Mouse (Mus musculus) adrenal gland, adult 10 weeks (tissue): ENCODE results near the gene Pqlc2. TPM values are rescaled to one million over a fixed set of nuclear protein-coding genes. Genes with fewer than 3 reads are reported as not detected.

Source experiments
- polyA plus RNA-seq: library from polyadenylated mRNA; stranded (reverse); fragments of 350-450 nt; fragmentation: Illumina TruSeq; extraction: RNeasy Lipid Tissue Mini Kit (QIAGEN cat#74804); gene quantifications from one replicate; pipeline ENCODE4 v1.2.3, GENCODE M21; 2014; ENCODE audit warnings: low read depth, low replicate concordance

Pqlc2 gene
- polyA plus RNA-seq, result 0.93 TPM

DNA sequence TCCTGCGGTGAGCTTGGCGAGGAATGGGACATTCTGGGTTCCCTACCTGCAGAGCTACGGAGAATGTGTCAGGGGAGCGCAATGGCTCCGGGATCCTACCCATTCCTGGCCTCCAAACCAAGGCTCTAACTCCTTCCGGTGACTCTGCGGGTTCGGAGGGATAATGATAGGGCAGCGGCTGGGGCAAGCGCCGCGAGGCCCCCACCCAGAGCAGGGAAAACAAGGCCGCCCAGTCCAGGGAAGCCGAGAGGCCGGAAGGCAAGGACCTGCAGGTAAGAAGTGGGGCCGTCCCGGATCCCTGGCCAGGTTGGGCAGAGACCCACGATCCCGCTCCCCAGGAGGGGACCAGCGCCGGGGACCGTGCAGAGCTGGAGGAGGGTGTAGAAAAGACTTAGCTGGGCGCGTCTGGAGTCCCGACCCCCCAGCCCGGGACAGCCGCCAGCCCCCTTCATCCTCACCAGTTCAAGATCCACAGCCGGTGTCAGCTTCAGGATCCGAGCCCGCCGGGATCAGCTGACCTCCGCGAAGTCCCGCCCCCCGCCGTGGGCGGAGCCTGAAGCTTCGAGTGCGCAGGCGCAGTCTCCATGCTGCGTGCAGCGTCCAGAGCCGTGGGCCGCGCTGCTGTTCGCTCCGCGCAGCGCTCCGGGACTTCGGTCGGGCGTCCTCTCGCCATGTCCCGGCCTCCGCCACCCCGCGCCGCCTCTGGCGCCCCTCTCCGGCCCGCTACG lies at the start of gene Pqlc2, which contains the start of gene Akr7a5:
Gene Pqlc2 (minus strand): TSS at position 538 of the 728 bp plus-strand sequence.
Gene Akr7a5 (plus strand): TSS at position 574 of the 728 bp plus-strand sequence.

DNA sequence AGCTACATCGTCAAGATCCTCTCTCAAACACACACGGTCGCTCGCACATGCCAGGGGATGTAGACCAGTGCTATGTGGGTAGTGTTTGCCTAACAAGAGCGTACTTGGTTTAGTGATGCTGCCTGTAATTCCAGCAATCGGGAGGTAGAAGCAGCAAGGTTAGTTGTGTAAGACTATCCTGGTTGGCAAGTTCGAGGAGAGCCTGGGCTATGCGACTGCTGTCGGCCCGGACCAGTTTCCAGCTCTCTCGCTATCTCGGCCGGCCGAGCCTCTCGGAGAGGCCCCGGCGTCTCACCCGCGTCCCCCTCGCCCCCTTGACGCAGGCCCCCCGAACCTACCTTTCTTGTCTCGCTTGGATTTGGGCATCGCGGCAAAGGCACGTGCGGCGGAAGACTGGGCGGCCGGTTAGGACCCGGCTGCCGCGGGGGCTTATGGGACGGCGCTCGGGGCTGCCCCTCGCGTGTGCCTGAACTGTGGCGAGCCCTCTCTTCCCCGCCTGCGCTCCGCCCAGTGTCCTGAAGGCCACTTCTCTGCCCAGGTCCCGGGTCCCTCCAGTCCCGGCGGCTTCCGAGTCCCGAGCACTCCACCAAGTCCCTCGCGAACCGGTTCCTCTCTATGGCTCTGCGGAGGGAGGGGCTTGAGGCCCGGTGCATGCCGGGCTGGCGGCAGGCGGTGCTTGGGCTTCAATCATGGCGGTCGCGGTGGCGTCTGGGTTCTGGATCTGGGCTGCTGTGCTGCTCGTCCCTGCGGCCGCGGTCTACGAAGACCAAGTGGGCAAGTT lies 41.6 kb upstream of the Pqlc2 start, which contains the start of the genes Mrto4, Emc1 and Ubr4:
Gene Mrto4 (minus strand): TSS at position 646 of the 781 bp plus-strand sequence.
Gene Emc1 (plus strand): TSS at position 657 of the 781 bp plus-strand sequence.
Gene Ubr4 (plus strand): TSS at position 679 of the 781 bp plus-strand sequence.

Other genes starting within 250 kb of the Pqlc2 start
- not detected for gene Htr6, start 235.1 kb downstream of the Pqlc2 start, polyA plus RNA-seq
- 3.0 TPM for gene Nbl1, start 217.7 kb downstream of the Pqlc2 start, polyA plus RNA-seq
- 351 TPM for gene Minos1, start 179.6 kb downstream of the Pqlc2 start, polyA plus RNA-seq
- gene Capzb, start 117.8 kb downstream of the Pqlc2 start, polyA plus RNA-seq, result 66.3 TPM
- 0.99 TPM for gene Akr7a5, start within 50 bp of the Pqlc2 start, polyA plus RNA-seq
- gene Mrto4, start 41.9 kb upstream of the Pqlc2 start, polyA plus RNA-seq, result 17.3 TPM
- gene Emc1, start 41.9 kb upstream of the Pqlc2 start, polyA plus RNA-seq, result 7.9 TPM
- gene Ubr4, start 41.9 kb upstream of the Pqlc2 start, polyA plus RNA-seq, result 8.5 TPM
- 5.4 TPM for gene Iffo2, start 219.8 kb upstream of the Pqlc2 start, polyA plus RNA-seq